Mouse (Mus musculus): ENCODE data around the gene Gm20388. TPM values are rescaled to one million over a fixed set of nuclear protein-coding genes. Genes with fewer than 3 reads are reported as not detected.
A peak's percentile ranks its signal among the peaks of the same experiment; 100 is the strongest.

Gm20388 gene
- polyA plus RNA-seq, 1 experiment from 2014 or later = not detected

GRCm38 (mm10) chr8:121079944-121080343 is 1169.3 kb downstream of the Gm20388 start:
- WGBS = 2% methylated on average over 12 of the region's 12 CpGs
- H3K9me3 ChIP-seq (ENCODE audit: control insufficient read depth, low read length) = no peaks in the 10 kb centered on the region
- H3K4me2 ChIP-seq (replicated peaks) = no peak overlapping the region
- peaks cover 21% of the 10 kb centered on the region; the same call in 1 of the 2 replicates for H3K4me1 ChIP-seq (replicated peaks; ENCODE audit: control insufficient read depth, insufficient read depth, low read length)
- H3K9ac ChIP-seq = no peak overlapping the region
- H3K4me3 ChIP-seq (replicated peaks; ENCODE audit: low read length) = no peak overlapping the region
- DNase-seq (ENCODE audit: low spot score) (no peak), ATAC-seq (ENCODE audit: low FRiP score) (no peak)
- no peaks in the 10 kb centered on the region for H3K36me3 ChIP-seq (replicated peaks; ENCODE audit: control insufficient read depth, insufficient read depth)
- peaks cover 98% of the 10 kb centered on the region for H3K27me3 ChIP-seq (ENCODE audit: control insufficient read depth, insufficient read depth, low read length)
- H3K27ac ChIP-seq = no peak overlapping the region

GRCm38 (mm10) chr8:121080361-121081090 is 1169.9 kb downstream of the Gm20388 start:
- DNase-seq (ENCODE audit: low spot score) (no peak), ATAC-seq (ENCODE audit: low FRiP score) (no peak)
- peaks cover 99% of the 10 kb centered on the region for H3K27me3 ChIP-seq (ENCODE audit: control insufficient read depth, insufficient read depth, low read length)
- H3K4me3 ChIP-seq (replicated peaks; ENCODE audit: low read length) = no peak overlapping the region
- H3K4me1 ChIP-seq (replicated peaks; ENCODE audit: control insufficient read depth, insufficient read depth, low read length) = peaks cover 21% of the 10 kb centered on the region; the same call in 1 of the 2 replicates
- H3K36me3 ChIP-seq (replicated peaks; ENCODE audit: control insufficient read depth, insufficient read depth) = no peaks in the 10 kb centered on the region
- H3K27ac ChIP-seq = no peak overlapping the region
- no peak overlapping the region for H3K4me2 ChIP-seq (replicated peaks)
- no peaks in the 10 kb centered on the region for H3K9me3 ChIP-seq (ENCODE audit: control insufficient read depth, low read length)
- WGBS = under 1% methylated on average over 49 of the region's 49 CpGs
- H3K9ac ChIP-seq = no peak overlapping the region

GRCm38 (mm10) chr8:121081398-121081797 is 1170.8 kb downstream of the Gm20388 start:
- no peak for DNase-seq (ENCODE audit: low spot score)

GRCm38 (mm10) chr8:121082218-121083092 is 1171.8 kb downstream of the Gm20388 start:
- H3K9me3 ChIP-seq (ENCODE audit: control insufficient read depth, low read length) = no peaks in the 10 kb centered on the region
- no peaks in the 10 kb centered on the region for H3K36me3 ChIP-seq (replicated peaks; ENCODE audit: control insufficient read depth, insufficient read depth)
- H3K4me1 ChIP-seq (replicated peaks; ENCODE audit: control insufficient read depth, insufficient read depth, low read length) = peaks cover 21% of the 10 kb centered on the region; the same call in 1 of the 2 replicates
- no peak overlapping the region for H3K27ac ChIP-seq
- H3K27me3 ChIP-seq (ENCODE audit: control insufficient read depth, insufficient read depth, low read length) = peaks cover 99% of the 10 kb centered on the region
- H3K9ac ChIP-seq = no peak overlapping the region
- DNase-seq (ENCODE audit: low spot score) (no peak), ATAC-seq (ENCODE audit: low FRiP score) (no peak)
- H3K4me2 ChIP-seq (replicated peaks) = peak overlapping the region; percentile 56
- H3K4me3 ChIP-seq (replicated peaks; ENCODE audit: low read length) = no peak overlapping the region
- under 1% methylated on average over 57 of the region's 57 CpGs for WGBS

More at GRCm38 (mm10) chr8:121081398-121081797, 1170.8 kb downstream of the Gm20388 start:
- no peaks in the 10 kb centered on the region for H3K9me3 ChIP-seq (ENCODE audit: control insufficient read depth, low read length)
- H3K27me3 ChIP-seq (ENCODE audit: control insufficient read depth, insufficient read depth, low read length) = peaks cover 99% of the 10 kb centered on the region
- H3K27ac ChIP-seq = no peak overlapping the region
- H3K4me1 ChIP-seq (replicated peaks; ENCODE audit: control insufficient read depth, insufficient read depth, low read length) = peaks cover 21% of the 10 kb centered on the region; the same call in 1 of the 2 replicates
- H3K36me3 ChIP-seq (replicated peaks; ENCODE audit: control insufficient read depth, insufficient read depth) = no peaks in the 10 kb centered on the region
- H3K9ac ChIP-seq = no peak overlapping the region
- ATAC-seq (ENCODE audit: low FRiP score) = no peak
- WGBS = 5% methylated on average over 7 of the region's 7 CpGs
- no peak overlapping the region for H3K4me2 ChIP-seq (replicated peaks)
- H3K4me3 ChIP-seq (replicated peaks; ENCODE audit: low read length) = no peak overlapping the region

- Histone ChIP-seq H3K9me3 (ENCODE audit: control insufficient read depth, low read length) (no peaks in the 10 kb centered on the region), H3K36me3 (replicated peaks; ENCODE audit: control insufficient read depth, insufficient read depth) (no peaks in the 10 kb centered on the region), H3K27ac (no peak overlapping the region), H3K4me2 (replicated peaks) (peak overlapping the region; percentile 56), H3K27me3 (ENCODE audit: control insufficient read depth, insufficient read depth, low read length) (peaks cover 99% of the 10 kb centered on the region), H3K4me1 (replicated peaks; ENCODE audit: control insufficient read depth, insufficient read depth, low read length) (peaks cover 21% of the 10 kb centered on the region; the same call in 1 of the 2 replicates), H3K9ac (no peak overlapping the region), H3K4me3 (replicated peaks; ENCODE audit: low read length) (peak overlapping the region; percentile 28)
- under 1% methylated on average over 89 of the region's 89 CpGs for WGBS
- no peak for ATAC-seq (ENCODE audit: low FRiP score)
- DNase-seq (ENCODE audit: low spot score) = no peak
Measured at GRCm38 (mm10) chr8:121083093-121083935, 1172.7 kb downstream of the Gm20388 start.

GRCm38 (mm10) chr8:121083936-121084209 is 1173.2 kb downstream of the Gm20388 start:
- Histone ChIP-seq H3K4me3 (replicated peaks; ENCODE audit: low read length) (peak overlapping the region; percentile 28), H3K4me1 (replicated peaks; ENCODE audit: control insufficient read depth, insufficient read depth, low read length) (peaks cover 21% of the 10 kb centered on the region; the same call in 1 of the 2 replicates), H3K9ac (no peak overlapping the region), H3K9me3 (ENCODE audit: control insufficient read depth, low read length) (no peaks in the 10 kb centered on the region), H3K27ac (no peak overlapping the region), H3K27me3 (ENCODE audit: control insufficient read depth, insufficient read depth, low read length) (peaks cover 100% of the 10 kb centered on the region), H3K36me3 (replicated peaks; ENCODE audit: control insufficient read depth, insufficient read depth) (no peaks in the 10 kb centered on the region), H3K4me2 (replicated peaks) (peak overlapping the region; percentile 56)
- ATAC-seq (ENCODE audit: low FRiP score) (no peak), DNase-seq (ENCODE audit: low spot score) (no peak)
- WGBS = 0% methylated on average over 14 of the region's 27 CpGs

GRCm38 (mm10) chr8:121084210-121084951 is 1173.7 kb downstream of the Gm20388 start, which contains the start of gene Foxf1:
Gene Foxf1 (plus strand): TSS chr8:121084386.
- H3K9me3 ChIP-seq (ENCODE audit: control insufficient read depth, low read length) = no peaks in the 10 kb centered on the region
- H3K4me3 ChIP-seq (replicated peaks; ENCODE audit: low read length) = peak within 1 kb of the TSS; percentile 28
- peak within 1 kb of the TSS; percentile 56 for H3K4me2 ChIP-seq (replicated peaks)
- H3K27ac ChIP-seq = no peak within 1 kb of the TSS
- ATAC-seq (ENCODE audit: low FRiP score) = no peak
- H3K9ac ChIP-seq = no peak within 1 kb of the TSS
- no peaks in the 10 kb centered on the region for H3K36me3 ChIP-seq (replicated peaks; ENCODE audit: control insufficient read depth, insufficient read depth)
- peaks cover 21% of the 10 kb centered on the region; the same call in 1 of the 2 replicates for H3K4me1 ChIP-seq (replicated peaks; ENCODE audit: control insufficient read depth, insufficient read depth, low read length)
- under 1% methylated on average over 48 of the region's 83 CpGs for WGBS
- DNase-seq (ENCODE audit: low spot score) = no peak
- peaks cover 100% of the 10 kb centered on the region for H3K27me3 ChIP-seq (ENCODE audit: control insufficient read depth, insufficient read depth, low read length)

GRCm38 (mm10) chr8:121085011-121085410 is 1174.4 kb downstream of the Gm20388 start:
- peaks cover 100% of the 10 kb centered on the region for H3K27me3 ChIP-seq (ENCODE audit: control insufficient read depth, insufficient read depth, low read length)
- no peak overlapping the region for H3K27ac ChIP-seq
- no peaks in the 10 kb centered on the region for H3K36me3 ChIP-seq (replicated peaks; ENCODE audit: control insufficient read depth, insufficient read depth)
- DNase-seq (ENCODE audit: low spot score) = no peak
- WGBS = 2% methylated on average over 30 of the region's 30 CpGs
- peak overlapping the region; percentile 28; the same call in 1 of the 2 replicates for H3K4me3 ChIP-seq (replicated peaks; ENCODE audit: low read length)
- no peak for ATAC-seq (ENCODE audit: low FRiP score)
- no peaks in the 10 kb centered on the region for H3K9me3 ChIP-seq (ENCODE audit: control insufficient read depth, low read length)
- H3K4me2 ChIP-seq (replicated peaks) = peak overlapping the region; percentile 56
- H3K9ac ChIP-seq = no peak overlapping the region
- peaks cover 21% of the 10 kb centered on the region; the same call in 1 of the 2 replicates for H3K4me1 ChIP-seq (replicated peaks; ENCODE audit: control insufficient read depth, insufficient read depth, low read length)
